In genomic region chr14:46076738-46077137, GRCm38 (mm10) we compare ENCODE assay signal across 10 mouse cellular contexts.
A peak's percentile ranks its signal among the peaks of the same experiment; 100 is the strongest.
DNase-seq lines count a peak whose midpoint lies in the region; ATAC-seq lines count a peak whose summit lies in the region.
"Had no signal": no experiment of that assay in that cellular context is flagged by ENCODE, and none has a peak within 500 bp of the region (broad histone marks: within the 10 kb centered on the region; RNA-seq: fewer than 3 reads in every experiment).

No protein-coding gene starts in this region.

- peak; percentile 12 for DNase-seq in embryonic facial prominence, embryonic 11.5 days (ENCODE audit: low spot score)
- no peak for DNase-seq in embryonic facial prominence, embryonic 10.5 days (ENCODE audit: low spot score)
- DNase-seq in layer of hippocampus, postnatal 10 days (ENCODE audit: low spot score in 2 of 2): peak; percentile 26 to 39
- no peak for DNase-seq in layer of hippocampus, postnatal 14 days (ENCODE audit: low spot score in 2 of 2)
- DNase-seq in thymus, postnatal 4 days: peak; percentile 28
- DNase-seq in thymus, adult 18-20 months: no peak
- no peak for DNase-seq in B cell, adult 2 months
- no peak for DNase-seq in cerebellum, postnatal 36 days

- no peaks in the 10 kb centered on the region for H3K27me3 ChIP-seq in embryonic facial prominence, embryonic 11.5 days (ENCODE audit: control insufficient read depth, insufficient read depth, low read length)
- H3K27me3 ChIP-seq in embryonic facial prominence, embryonic 10.5 days (replicated peaks; ENCODE audit: low read depth, poor library complexity, severe bottlenecking): no peaks in the 10 kb centered on the region
- H3K27me3 ChIP-seq: heart, embryonic 12.5 days; neural tube, embryonic 13.5 days had no signal

- no peak overlapping the region for H3K27ac ChIP-seq in embryonic facial prominence, embryonic 11.5 days (replicated peaks; ENCODE audit: low read depth, low read length)
- H3K27ac ChIP-seq in embryonic facial prominence, embryonic 10.5 days (replicated peaks): no peak overlapping the region
- H3K27ac ChIP-seq: neural tube, embryonic 13.5 days had no signal

- no peaks in the 10 kb centered on the region for H3K9me3 ChIP-seq in embryonic facial prominence, embryonic 11.5 days (replicated peaks; ENCODE audit: control insufficient read depth, low read length)
- no peaks in the 10 kb centered on the region for H3K9me3 ChIP-seq in embryonic facial prominence, embryonic 10.5 days
- H3K9me3 ChIP-seq: heart, embryonic 12.5 days; neural tube, embryonic 13.5 days had no signal

- no peak overlapping the region for H3K9ac ChIP-seq in embryonic facial prominence, embryonic 11.5 days (replicated peaks; ENCODE audit: low read length)
- H3K9ac ChIP-seq: heart, embryonic 12.5 days; neural tube, embryonic 13.5 days had no signal

- ATAC-seq in embryonic facial prominence, embryonic 11.5 days (replicated peaks; ENCODE audit: insufficient number of reproducible peaks, low FRiP score, low TSS enrichment, low read depth): no peak

- 92% methylated on average over 2 of the region's 2 CpGs for WGBS in embryonic facial prominence, embryonic 11.5 days
- 95% methylated on average over 2 of the region's 2 CpGs for WGBS in embryonic facial prominence, embryonic 10.5 days

- H3K36me3 ChIP-seq in embryonic facial prominence, embryonic 11.5 days (replicated peaks; ENCODE audit: control insufficient read depth, insufficient read depth, low read depth, low read length): no peaks in the 10 kb centered on the region
- no peaks in the 10 kb centered on the region for H3K36me3 ChIP-seq in embryonic facial prominence, embryonic 10.5 days (replicated peaks)
- H3K36me3 ChIP-seq: heart, embryonic 12.5 days; neural tube, embryonic 13.5 days had no signal

- no peaks in the 10 kb centered on the region for H3K4me1 ChIP-seq in embryonic facial prominence, embryonic 11.5 days (ENCODE audit: control insufficient read depth, insufficient read depth, low read length)
- 0 out of 2 replicates have a peak, but pooled peaks cover 5% of the 10 kb centered on the region for H3K4me1 ChIP-seq in embryonic facial prominence, embryonic 10.5 days

- H3K4me3 ChIP-seq in embryonic facial prominence, embryonic 11.5 days (ENCODE audit: low read depth, low read length): no peak overlapping the region
- no peak overlapping the region for H3K4me3 ChIP-seq in embryonic facial prominence, embryonic 10.5 days
- H3K4me3 ChIP-seq: heart, embryonic 12.5 days; neural tube, embryonic 13.5 days had no signal

- H3K4me2 ChIP-seq in embryonic facial prominence, embryonic 11.5 days (ENCODE audit: low read depth, low read length): no peak overlapping the region
- H3K4me2 ChIP-seq: heart, embryonic 12.5 days; neural tube, embryonic 13.5 days had no signal

Comparison
In these comparisons a context has a peak if more than half of its experiments do, and no peak if none do; other contexts are left out.
1. DNase-seq: peak in embryonic facial prominence, embryonic 11.5 days (single experiment), layer of hippocampus, postnatal 10 days (2 of 2) and thymus, postnatal 4 days (single experiment); none in embryonic facial prominence, embryonic 10.5 days (single experiment), layer of hippocampus, postnatal 14 days (0 of 2), thymus, adult 18-20 months (0 of 2), B cell, adult 2 months (0 of 2) and cerebellum, postnatal 36 days (0 of 2).